Mouse (Mus musculus) kidney, embryonic 14.5 days (tissue): ENCODE data around the gene Mrpl42. TPM values are rescaled to one million over a fixed set of nuclear protein-coding genes. Genes with fewer than 3 reads are reported as not detected.

Experiments
- ATAC-seq: fragments of 200-750 bp; cut with Nextera tagmentation; 2 replicates; pipeline ENCODE4 v1.8.0; 2017; ENCODE audit warnings: moderate number of reproducible peaks, mild to moderate bottlenecking, moderate TSS enrichment, moderate library complexity; ENCODE audit not compliant: low FRiP score, low TSS enrichment
- H3K27ac ChIP-seq: fragments of 300-500 bp; sonication (generic); 2 replicates; pipeline ENCODE4 v1.5.1; 2014; ENCODE audit warnings: low read depth, mild to moderate bottlenecking, low read length, moderate library complexity, mixed read lengths
- H3K27me3 ChIP-seq: fragments of 300-500 bp; sonication (generic); 2 replicates; pipeline ENCODE4 v1.6.1; 2014; ENCODE audit warnings: mild to moderate bottlenecking, low read length; ENCODE audit not compliant: control insufficient read depth, insufficient read depth
- H3K36me3 ChIP-seq: fragments of 300-500 bp; sonication (generic); 2 replicates; pipeline ENCODE4 v1.6.1; 2014; ENCODE audit warnings: low read length, mixed read lengths; ENCODE audit not compliant: control insufficient read depth, insufficient read depth
- H3K4me1 ChIP-seq: fragments of 300-500 bp; sonication (generic); 2 replicates; pipeline ENCODE4 v1.6.1; 2014; ENCODE audit warnings: low read length, mixed read lengths; ENCODE audit not compliant: control insufficient read depth, insufficient read depth
- H3K4me2 ChIP-seq: fragments of 300-500 bp; sonication (generic); replicated peaks from 2 replicates; pipeline ENCODE4 v1.6.1; 2014; ENCODE audit warnings: low read depth, mild to moderate bottlenecking, low read length
- H3K4me3 ChIP-seq: fragments of 300-500 bp; sonication (generic); 2 replicates; pipeline ENCODE4 v1.5.1; 2014; ENCODE audit warnings: mild to moderate bottlenecking, low read length
- H3K9ac ChIP-seq: fragments of 300-500 bp; sonication (generic); 2 replicates; pipeline ENCODE4 v1.6.1; 2014; ENCODE audit warnings: low read depth, mild to moderate bottlenecking, low read length, moderate library complexity
- H3K9me3 ChIP-seq: fragments of 300-500 bp; sonication (generic); 2 replicates; pipeline ENCODE4 v1.6.1; 2016; ENCODE audit warnings: low read length; ENCODE audit not compliant: control insufficient read depth
- WGBS: fragments of 180-500 bp; shearing (Covaris S2); extraction: QIAGEN DNeasy Blood & Tissue Kit; methylation state at CpG from one replicate; pipeline ENCODE4 v1.1.7; 2014; 5-methylcytosine and 5-hydroxymethylcytosine counted together
- polyA plus RNA-seq: library from polyadenylated mRNA; unstranded; fragments of >200 nt; fragmentation: Nextera tagmentation; extraction: Ambion mirVana; gene quantifications from 2 replicates; pipeline ENCODE4 v1.2.1, GENCODE M21; 2014

The Mrpl42 gene
- polyA plus RNA-seq, 1 experiment from 2014 or later: 334 TPM

DNA sequence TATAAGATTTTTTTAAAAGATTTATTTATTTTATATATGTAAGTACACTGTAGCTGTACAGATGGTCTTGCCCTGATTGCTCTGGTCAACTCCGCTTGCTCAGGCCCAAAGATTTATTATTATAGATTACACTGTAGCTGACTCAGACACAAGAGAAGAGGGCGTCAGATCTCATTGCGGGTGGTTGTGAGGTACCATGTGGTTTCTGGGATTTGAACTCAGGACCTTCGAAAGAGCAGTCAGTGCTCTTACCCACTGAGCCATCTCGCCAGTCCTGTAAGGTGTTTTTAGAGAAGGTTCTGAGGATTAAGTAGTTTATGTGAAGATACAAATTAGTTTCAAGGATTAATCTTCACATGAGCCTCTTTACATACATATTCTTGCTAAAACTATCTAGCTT lies 24.1 kb upstream of the Mrpl42 start:
- 85% methylated on average over 5 of the region's 5 CpGs for WGBS
- ATAC-seq: no peak
- Histone ChIP-seq H3K4me3 (no peak overlapping the region), H3K27me3 (no peaks in the 10 kb centered on the region), H3K4me1 (peaks cover 6% of the 10 kb centered on the region; the same call in 1 of the 2 replicates), H3K9me3 (no peaks in the 10 kb centered on the region), H3K9ac (no peak overlapping the region), H3K4me2 (no peak overlapping the region), H3K36me3 (no peaks in the 10 kb centered on the region), H3K27ac (no peak overlapping the region)

DNA sequence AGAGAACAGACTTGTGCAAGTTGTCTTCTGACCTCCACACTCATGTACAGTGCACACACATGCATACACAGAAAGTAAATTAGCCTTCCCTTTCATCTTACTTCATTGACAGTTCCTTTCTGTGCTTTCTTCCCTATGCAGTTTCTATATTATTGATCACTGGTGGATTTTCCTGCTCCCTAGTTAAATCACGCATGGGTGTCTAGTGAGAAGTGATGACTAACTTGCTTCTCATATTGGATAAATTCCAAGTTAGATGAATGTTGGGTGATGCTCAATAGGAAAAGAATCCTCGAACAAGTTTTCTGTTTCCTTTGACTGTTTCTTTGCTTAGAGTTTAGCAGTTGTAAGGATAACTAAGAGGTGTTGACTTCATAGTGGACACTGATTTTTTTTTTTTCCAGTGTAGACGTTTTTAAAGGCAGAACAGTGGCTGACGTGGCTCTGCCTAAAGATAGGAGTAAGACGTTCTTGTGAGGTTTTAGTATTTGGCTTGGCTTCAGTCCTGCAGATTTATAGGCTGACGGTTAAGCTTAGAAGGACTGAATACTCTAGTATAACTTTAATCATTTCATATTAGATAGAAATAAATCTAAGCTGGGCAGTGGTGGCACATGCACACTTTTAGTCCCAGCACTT lies 23.4 kb upstream of the Mrpl42 start:
- 67% methylated on average over 6 of the region's 6 CpGs for WGBS

DNA sequence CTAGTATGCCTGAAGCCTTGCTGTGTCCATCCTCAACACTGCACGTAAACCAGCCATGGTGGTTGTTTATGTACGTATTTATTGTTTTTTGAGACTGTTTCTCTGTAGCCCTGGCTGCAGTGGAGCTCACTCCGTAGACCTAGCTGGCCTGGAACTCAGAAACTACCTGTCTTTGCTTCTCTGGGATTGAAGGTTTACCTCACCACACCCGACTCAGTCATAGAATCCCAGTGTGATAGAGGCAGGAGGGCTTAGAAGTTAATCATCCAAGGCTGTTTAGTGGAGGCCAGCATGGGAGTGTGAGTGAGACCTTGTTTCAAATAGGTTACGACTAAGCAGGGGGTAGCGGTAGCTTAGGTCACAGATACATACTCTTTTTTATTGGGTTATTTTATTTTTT lies 15.9 kb upstream of the Mrpl42 start:
- H3K27ac ChIP-seq: no peak overlapping the region
- H3K9ac ChIP-seq: no peak overlapping the region
- H3K4me2 ChIP-seq: no peak overlapping the region
- H3K36me3 ChIP-seq: no peaks in the 10 kb centered on the region
- H3K9me3 ChIP-seq: no peaks in the 10 kb centered on the region
- ATAC-seq: no peak
- H3K27me3 ChIP-seq: no peaks in the 10 kb centered on the region
- H3K4me1 ChIP-seq: no peaks in the 10 kb centered on the region; the same call in 1 of the 2 replicates
- WGBS: 84% methylated on average over 6 of the region's 6 CpGs
- no peak overlapping the region for H3K4me3 ChIP-seq

More for the DNA sequence above, 23.4 kb upstream of the Mrpl42 start:
- Histone ChIP-seq H3K9me3 (no peaks in the 10 kb centered on the region), H3K27ac (no peak overlapping the region), H3K4me1 (0 out of 2 replicates have a peak, but pooled peaks cover 2% of the 10 kb centered on the region), H3K9ac (no peak overlapping the region), H3K4me2 (no peak overlapping the region), H3K4me3 (no peak overlapping the region), H3K27me3 (no peaks in the 10 kb centered on the region), H3K36me3 (no peaks in the 10 kb centered on the region)
- no peak for ATAC-seq

GRCm38 (mm10) chr10:95515293-95515931 lies 13.7 kb upstream of the Mrpl42 start:
- Histone ChIP-seq H3K9me3 (no peaks in the 10 kb centered on the region), H3K27me3 (no peaks in the 10 kb centered on the region), H3K36me3 (no peaks in the 10 kb centered on the region), H3K4me1 (no peaks in the 10 kb centered on the region; the same call in 1 of the 2 replicates), H3K4me3 (peak overlapping the region; percentile 97), H3K9ac (peak overlapping the region; percentile 99), H3K27ac (peak overlapping the region; percentile 98), H3K4me2 (peak overlapping the region; percentile 63)
- WGBS: under 1% methylated on average over 56 of the region's 80 CpGs
- peak; percentile 78 for ATAC-seq

- Histone ChIP-seq H3K4me2 (peak within 1 kb of the TSS; percentile 63), H3K9ac (peak within 1 kb of the TSS; percentile 99), H3K4me3 (peak within 1 kb of the TSS; percentile 97), H3K27ac (peak within 1 kb of the TSS; percentile 98), H3K4me1 (no peaks in the 10 kb centered on the region; the same call in 1 of the 2 replicates), H3K9me3 (no peaks in the 10 kb centered on the region), H3K27me3 (no peaks in the 10 kb centered on the region), H3K36me3 (no peaks in the 10 kb centered on the region)
- peak; percentile 97 for ATAC-seq
- under 1% methylated on average over 70 of the region's 81 CpGs for WGBS
These were observed 13.0 kb upstream of the Mrpl42 start, which contains the start of gene Ube2n for GRCm38 (mm10) chr10:95514656-95515292. Gene Ube2n, plus strand, starts transcription at chr10:95515145.

- Histone ChIP-seq H3K4me1 (no peaks in the 10 kb centered on the region; the same call in 1 of the 2 replicates), H3K27me3 (no peaks in the 10 kb centered on the region), H3K36me3 (no peaks in the 10 kb centered on the region), H3K9me3 (no peaks in the 10 kb centered on the region), H3K4me2 (peak overlapping the region; percentile 44), H3K27ac (peak overlapping the region; percentile 98), H3K9ac (peak overlapping the region; percentile 99), H3K4me3 (peak overlapping the region; percentile 97)
- ATAC-seq: peak; percentile 14
- WGBS: 33% methylated on average over 15 of the region's 15 CpGs
These were observed 12.2 kb upstream of the Mrpl42 start for GRCm38 (mm10) chr10:95513768-95514556.

DNA sequence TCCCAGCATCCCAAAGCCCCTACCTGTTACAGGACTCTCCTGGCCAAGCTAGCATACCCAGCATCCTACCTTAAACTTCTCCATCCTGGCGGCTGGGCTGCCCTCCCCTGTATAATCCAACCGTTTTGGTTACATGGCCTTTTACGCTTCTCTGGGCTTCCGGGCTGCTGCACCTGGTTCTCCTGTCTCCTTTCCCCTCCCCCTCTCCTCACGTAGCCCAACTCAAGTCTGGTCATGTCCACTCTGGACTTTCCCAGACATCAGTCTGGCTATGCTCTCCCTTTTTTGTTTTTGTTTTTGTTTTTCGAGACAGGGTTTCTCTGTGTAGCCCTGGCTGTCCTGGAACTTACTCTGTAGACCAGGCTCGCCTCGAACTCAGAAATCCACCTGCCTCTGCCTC lies 10.9 kb upstream of the Mrpl42 start:
- H3K4me1 ChIP-seq: no peaks in the 10 kb centered on the region; the same call in 1 of the 2 replicates
- no peaks in the 10 kb centered on the region for H3K27me3 ChIP-seq
- no peaks in the 10 kb centered on the region for H3K9me3 ChIP-seq
- no peak overlapping the region for H3K4me2 ChIP-seq
- WGBS: 81% methylated on average over 8 of the region's 8 CpGs
- no peak overlapping the region for H3K27ac ChIP-seq
- no peaks in the 10 kb centered on the region for H3K36me3 ChIP-seq
- no peak overlapping the region for H3K4me3 ChIP-seq
- no peak overlapping the region for H3K9ac ChIP-seq
- ATAC-seq: no peak

- Histone ChIP-seq H3K4me1 (no peaks in the 10 kb centered on the region), H3K9ac (no peak overlapping the region), H3K4me2 (no peak overlapping the region), H3K36me3 (no peaks in the 10 kb centered on the region), H3K4me3 (no peak overlapping the region), H3K27me3 (no peaks in the 10 kb centered on the region), H3K27ac (no peak overlapping the region), H3K9me3 (no peaks in the 10 kb centered on the region)
- no peak for ATAC-seq
- 73% methylated on average over 3 of the region's 3 CpGs for WGBS
These were observed 7.5 kb upstream of the Mrpl42 start for GRCm38 (mm10) chr10:95509263-95509662.
